Mouse (Mus musculus): ENCODE measurements around the gene Hdac7. TPM values are rescaled to one million over a fixed set of nuclear protein-coding genes. Genes with fewer than 3 reads are reported as not detected.

The Hdac7 gene
- 25.4 and 26.8 TPM in 2 replicates for polyA plus RNA-seq (2014; fragmentation: Nextera tagmentation; extraction: Ambion mirVana)

GRCm38 (mm10) chr15:97844037-97845034 is at the start of gene Hdac7:
Gene Hdac7 (minus strand): TSS chr15:97844502.
- Histone ChIP-seq H3K9ac (ENCODE audit: low read length) (no peak within 1 kb of the TSS), H3K4me1 (ENCODE audit: control insufficient read depth, insufficient read depth, low read length) (peaks cover 11% of the 10 kb centered on the region), H3K27me3 (ENCODE audit: control insufficient read depth, insufficient read depth, low read length) (no peaks in the 10 kb centered on the region), H3K4me2 (ENCODE audit: low read depth, severe bottlenecking) (no peak within 1 kb of the TSS), H3K9me3 (ENCODE audit: control insufficient read depth, low read length) (no peaks in the 10 kb centered on the region), H3K36me3 (ENCODE audit: control insufficient read depth, insufficient read depth, low read length) (no peaks in the 10 kb centered on the region), H3K4me3 (ENCODE audit: low read depth, low read length) (no peak within 1 kb of the TSS), H3K27ac (replicated peaks; ENCODE audit: low read depth, low read length) (no peak within 1 kb of the TSS)
- DNase-seq (ENCODE audit: low spot score) = no peak
- no peak for ATAC-seq (ENCODE audit: insufficient number of reproducible peaks, low FRiP score, low TSS enrichment, low read depth)
- WGBS = 68% methylated on average over 19 of the region's 19 CpGs

- H3K36me3 ChIP-seq (ENCODE audit: control insufficient read depth, insufficient read depth, low read length) = no peaks in the 10 kb centered on the region
- no peak overlapping the region for H3K4me2 ChIP-seq (ENCODE audit: low read depth, severe bottlenecking)
- H3K4me3 ChIP-seq (ENCODE audit: low read depth, low read length) = no peak overlapping the region
- 72% methylated on average over 8 of the region's 8 CpGs for WGBS
- ATAC-seq (ENCODE audit: insufficient number of reproducible peaks, low FRiP score, low TSS enrichment, low read depth) = no peak
- H3K9me3 ChIP-seq (ENCODE audit: control insufficient read depth, low read length) = no peaks in the 10 kb centered on the region
- H3K27me3 ChIP-seq (ENCODE audit: control insufficient read depth, insufficient read depth, low read length) = no peaks in the 10 kb centered on the region
- no peak overlapping the region for H3K27ac ChIP-seq (replicated peaks; ENCODE audit: low read depth, low read length)
- no peak overlapping the region for H3K9ac ChIP-seq (ENCODE audit: low read length)
- H3K4me1 ChIP-seq (ENCODE audit: control insufficient read depth, insufficient read depth, low read length) = no peaks in the 10 kb centered on the region
- DNase-seq (ENCODE audit: low spot score) = no peak
Observed at GRCm38 (mm10) chr15:97892506-97892905, 48.2 kb upstream of the Hdac7 start.

DNA sequence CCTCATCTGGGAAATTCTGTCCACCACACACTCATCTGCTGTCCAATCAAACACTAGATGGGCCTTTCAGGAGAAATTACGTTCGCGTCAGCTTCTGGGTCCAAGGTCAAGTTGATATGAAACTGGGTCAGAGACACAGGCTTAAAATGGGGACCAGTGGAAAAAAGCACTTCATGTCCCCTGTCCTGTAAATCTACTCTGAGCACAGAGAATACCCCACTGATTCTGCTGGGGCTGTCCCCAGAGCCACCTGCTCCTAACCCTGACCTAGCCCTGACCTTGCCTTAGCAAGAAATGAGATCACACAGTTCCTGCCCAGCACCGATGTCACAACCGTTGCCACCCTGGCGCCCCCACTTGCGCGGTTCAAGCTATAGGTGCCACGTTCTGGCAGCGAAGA is 46.1 kb upstream of the Hdac7 start:
- WGBS = 94% methylated on average over 10 of the region's 10 CpGs
- H3K27me3 ChIP-seq (ENCODE audit: control insufficient read depth, insufficient read depth, low read length) = no peaks in the 10 kb centered on the region
- H3K36me3 ChIP-seq (ENCODE audit: control insufficient read depth, insufficient read depth, low read length) = no peaks in the 10 kb centered on the region
- no peak for ATAC-seq (ENCODE audit: insufficient number of reproducible peaks, low FRiP score, low TSS enrichment, low read depth)
- no peak overlapping the region for H3K27ac ChIP-seq (replicated peaks; ENCODE audit: low read depth, low read length)
- H3K4me3 ChIP-seq (ENCODE audit: low read depth, low read length) = no peak overlapping the region
- no peak overlapping the region for H3K9ac ChIP-seq (ENCODE audit: low read length)
- H3K9me3 ChIP-seq (ENCODE audit: control insufficient read depth, low read length) = no peaks in the 10 kb centered on the region
- DNase-seq (ENCODE audit: low spot score) = no peak
- no peak overlapping the region for H3K4me2 ChIP-seq (ENCODE audit: low read depth, severe bottlenecking)
- no peaks in the 10 kb centered on the region for H3K4me1 ChIP-seq (ENCODE audit: control insufficient read depth, insufficient read depth, low read length)

- Histone ChIP-seq H3K4me2 (ENCODE audit: low read depth, severe bottlenecking) (no peak overlapping the region), H3K9ac (ENCODE audit: low read length) (no peak overlapping the region), H3K36me3 (ENCODE audit: control insufficient read depth, insufficient read depth, low read length) (no peaks in the 10 kb centered on the region), H3K27ac (replicated peaks; ENCODE audit: low read depth, low read length) (no peak overlapping the region), H3K27me3 (ENCODE audit: control insufficient read depth, insufficient read depth, low read length) (no peaks in the 10 kb centered on the region), H3K4me1 (ENCODE audit: control insufficient read depth, insufficient read depth, low read length) (no peaks in the 10 kb centered on the region), H3K4me3 (ENCODE audit: low read depth, low read length) (no peak overlapping the region), H3K9me3 (ENCODE audit: control insufficient read depth, low read length) (no peaks in the 10 kb centered on the region)
- 68% methylated on average over 11 of the region's 11 CpGs for WGBS
- ATAC-seq (ENCODE audit: insufficient number of reproducible peaks, low FRiP score, low TSS enrichment, low read depth) (no peak), DNase-seq (ENCODE audit: low spot score) (no peak)
Observed at GRCm38 (mm10) chr15:97890017-97890416, 45.7 kb upstream of the Hdac7 start.

- Histone ChIP-seq H3K4me3 (ENCODE audit: low read depth, low read length) (no peak overlapping the region), H3K4me1 (ENCODE audit: control insufficient read depth, insufficient read depth, low read length) (no peaks in the 10 kb centered on the region), H3K27ac (replicated peaks; ENCODE audit: low read depth, low read length) (no peak overlapping the region), H3K9ac (ENCODE audit: low read length) (no peak overlapping the region), H3K36me3 (ENCODE audit: control insufficient read depth, insufficient read depth, low read length) (no peaks in the 10 kb centered on the region), H3K4me2 (ENCODE audit: low read depth, severe bottlenecking) (no peak overlapping the region), H3K27me3 (ENCODE audit: control insufficient read depth, insufficient read depth, low read length) (no peaks in the 10 kb centered on the region), H3K9me3 (ENCODE audit: control insufficient read depth, low read length) (no peaks in the 10 kb centered on the region)
- 83% methylated on average over 10 of the region's 10 CpGs for WGBS
- DNase-seq (ENCODE audit: low spot score) (no peak), ATAC-seq (ENCODE audit: insufficient number of reproducible peaks, low FRiP score, low TSS enrichment, low read depth) (no peak)
Observed at GRCm38 (mm10) chr15:97887541-97888016, 43.3 kb upstream of the Hdac7 start.

DNA sequence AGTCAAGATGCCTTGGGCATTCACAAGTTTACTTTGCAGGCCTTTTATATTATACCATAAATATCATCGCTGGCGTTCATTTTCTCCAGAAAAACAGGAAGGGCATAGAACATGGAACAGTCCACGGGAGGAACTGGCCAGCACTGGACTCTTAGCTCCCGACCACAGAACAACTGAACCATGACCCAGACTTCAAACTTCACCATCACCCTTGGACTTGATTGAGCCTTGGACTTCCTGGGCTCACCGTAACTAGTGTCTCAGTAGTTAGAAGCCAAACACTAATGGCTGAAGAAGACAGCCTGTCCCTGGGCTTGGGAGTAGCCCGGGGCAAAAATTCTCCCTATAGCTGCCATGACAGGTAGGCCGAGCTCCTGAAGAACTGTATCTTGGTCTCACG is 37.1 kb upstream of the Hdac7 start:
- Histone ChIP-seq H3K4me2 (ENCODE audit: low read depth, severe bottlenecking) (no peak overlapping the region), H3K27me3 (ENCODE audit: control insufficient read depth, insufficient read depth, low read length) (no peaks in the 10 kb centered on the region), H3K4me1 (ENCODE audit: control insufficient read depth, insufficient read depth, low read length) (peaks cover 2% of the 10 kb centered on the region; the same call in 1 of the 2 replicates), H3K4me3 (ENCODE audit: low read depth, low read length) (no peak overlapping the region), H3K27ac (replicated peaks; ENCODE audit: low read depth, low read length) (no peak overlapping the region), H3K9ac (ENCODE audit: low read length) (no peak overlapping the region), H3K36me3 (ENCODE audit: control insufficient read depth, insufficient read depth, low read length) (no peaks in the 10 kb centered on the region), H3K9me3 (ENCODE audit: control insufficient read depth, low read length) (no peaks in the 10 kb centered on the region)
- WGBS = 90% methylated on average over 8 of the region's 8 CpGs
- ATAC-seq (ENCODE audit: insufficient number of reproducible peaks, low FRiP score, low TSS enrichment, low read depth) = no peak
- no peak for DNase-seq (ENCODE audit: low spot score)

DNA sequence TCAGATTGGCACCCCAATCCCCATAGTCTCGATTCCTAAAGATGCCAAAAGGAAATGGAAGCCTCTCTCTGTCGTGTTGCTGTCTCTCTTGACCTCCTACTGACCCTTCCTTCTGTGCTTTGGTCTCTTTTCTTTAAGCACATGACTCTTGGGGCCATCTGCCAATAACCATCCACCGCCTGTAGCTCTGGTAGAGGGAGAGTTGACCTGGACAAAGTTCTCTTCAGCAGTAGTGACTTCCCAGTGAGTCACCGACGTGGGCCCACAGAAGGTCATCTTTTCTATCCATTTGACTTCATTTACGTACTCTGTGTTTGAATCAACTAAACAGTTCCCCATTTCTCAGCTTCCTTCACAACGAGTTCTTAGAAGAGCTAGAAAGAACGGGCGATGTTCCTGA is 36.1 kb upstream of the Hdac7 start:
- 84% methylated on average over 9 of the region's 9 CpGs for WGBS
- DNase-seq (ENCODE audit: low spot score) = no peak

DNA sequence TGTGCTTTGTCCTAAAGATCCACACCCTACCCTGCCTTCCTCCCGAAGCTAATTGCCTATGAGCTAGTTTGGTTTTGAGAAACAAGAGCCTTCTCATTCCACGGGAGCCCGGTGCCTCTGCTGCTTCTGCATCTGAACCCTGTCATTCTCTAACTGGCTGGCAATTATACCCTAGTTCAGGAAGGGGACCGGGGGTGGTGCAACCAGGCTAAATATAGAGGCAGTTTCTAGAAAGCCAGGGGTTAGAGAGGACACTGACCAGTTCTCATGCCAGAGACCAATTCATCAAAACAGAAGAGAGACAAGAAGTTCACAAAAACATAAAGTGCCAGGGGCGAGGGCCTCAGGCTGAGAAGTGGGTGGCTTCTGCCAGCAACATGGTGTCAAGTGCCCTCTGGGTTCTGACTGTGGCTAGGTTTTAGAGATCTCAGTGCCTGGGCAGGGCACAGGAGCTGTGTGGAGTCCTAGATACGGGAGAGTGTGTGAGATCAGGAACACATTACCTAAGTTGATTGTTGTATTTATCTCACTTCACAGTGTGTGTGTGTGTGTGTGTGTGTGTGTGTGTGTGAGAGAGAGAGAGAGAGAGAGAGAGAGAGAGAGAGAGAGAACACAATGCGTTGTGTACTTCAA is 34.5 kb upstream of the Hdac7 start:
- WGBS = 67% methylated on average over 7 of the region's 7 CpGs
- no peaks in the 10 kb centered on the region for H3K27me3 ChIP-seq (ENCODE audit: control insufficient read depth, insufficient read depth, low read length)
- H3K9me3 ChIP-seq (ENCODE audit: control insufficient read depth, low read length) = no peaks in the 10 kb centered on the region
- H3K36me3 ChIP-seq (ENCODE audit: control insufficient read depth, insufficient read depth, low read length) = no peaks in the 10 kb centered on the region
- no peak overlapping the region for H3K9ac ChIP-seq (ENCODE audit: low read length)
- no peak overlapping the region for H3K4me2 ChIP-seq (ENCODE audit: low read depth, severe bottlenecking)
- H3K27ac ChIP-seq (replicated peaks; ENCODE audit: low read depth, low read length) = no peak overlapping the region
- peaks cover 2% of the 10 kb centered on the region; the same call in 1 of the 2 replicates for H3K4me1 ChIP-seq (ENCODE audit: control insufficient read depth, insufficient read depth, low read length)
- no peak for ATAC-seq (ENCODE audit: insufficient number of reproducible peaks, low FRiP score, low TSS enrichment, low read depth)
- H3K4me3 ChIP-seq (ENCODE audit: low read depth, low read length) = no peak overlapping the region
- no peak for DNase-seq (ENCODE audit: low spot score)

More for the DNA sequence above, 36.1 kb upstream of the Hdac7 start:
- Histone ChIP-seq H3K4me3 (ENCODE audit: low read depth, low read length) (no peak overlapping the region), H3K9ac (ENCODE audit: low read length) (no peak overlapping the region), H3K27ac (replicated peaks; ENCODE audit: low read depth, low read length) (no peak overlapping the region), H3K4me2 (ENCODE audit: low read depth, severe bottlenecking) (no peak overlapping the region), H3K9me3 (ENCODE audit: control insufficient read depth, low read length) (no peaks in the 10 kb centered on the region), H3K36me3 (ENCODE audit: control insufficient read depth, insufficient read depth, low read length) (no peaks in the 10 kb centered on the region), H3K4me1 (ENCODE audit: control insufficient read depth, insufficient read depth, low read length) (peaks cover 2% of the 10 kb centered on the region; the same call in 1 of the 2 replicates), H3K27me3 (ENCODE audit: control insufficient read depth, insufficient read depth, low read length) (no peaks in the 10 kb centered on the region)
- no peak for ATAC-seq (ENCODE audit: insufficient number of reproducible peaks, low FRiP score, low TSS enrichment, low read depth)

Measured in limb, embryonic 11.5 days (tissue).